Mouse (Mus musculus): ENCODE results near the gene Nxpe3.
"Not testable (repeated sequence)": the region's sequence is repeated elsewhere in the genome, so short reads cannot be mapped to it uniquely, and the experiment has no call there.

The Nxpe3 gene

GRCm38 (mm10) chr16:55837653-55838052 lies 57.4 kb downstream of the Nxpe3 start:
- not testable (repeated sequence) for DNase-seq (ENCODE audit: low read depth)

GRCm38 (mm10) chr16:55837168-55837567 lies 57.9 kb downstream of the Nxpe3 start:
- DNase-seq (ENCODE audit: low read depth) = no peak

- DNase-seq (ENCODE audit: low read depth) = no peak
Measured at GRCm38 (mm10) chr16:55835798-55836197, 59.3 kb downstream of the Nxpe3 start.

GRCm38 (mm10) chr16:55832617-55833016 lies 62.5 kb downstream of the Nxpe3 start:
- no peak for DNase-seq (ENCODE audit: low read depth)

GRCm38 (mm10) chr16:55832040-55832439 lies 63.0 kb downstream of the Nxpe3 start:
- DNase-seq (ENCODE audit: low read depth) = no peak

- DNase-seq (ENCODE audit: low read depth) = no peak
Measured at GRCm38 (mm10) chr16:55831451-55831850, 63.6 kb downstream of the Nxpe3 start.

GRCm38 (mm10) chr16:55823398-55824155 lies 71.5 kb downstream of the Nxpe3 start:
- no peak for DNase-seq (ENCODE audit: low read depth)

- DNase-seq (ENCODE audit: low read depth) = no peak
Measured at GRCm38 (mm10) chr16:55822741-55823397, 72.2 kb downstream of the Nxpe3 start.

- peak; percentile 95 for DNase-seq (ENCODE audit: low read depth)
Measured at GRCm38 (mm10) chr16:55821997-55822740, 72.9 kb downstream of the Nxpe3 start.

GRCm38 (mm10) chr16:55821571-55821981 lies 73.5 kb downstream of the Nxpe3 start:
- DNase-seq (ENCODE audit: low read depth) = peak; percentile 50

GRCm38 (mm10) chr16:55820916-55821570 lies 74.0 kb downstream of the Nxpe3 start:
- DNase-seq (ENCODE audit: low read depth) = peak; percentile 71

GRCm38 (mm10) chr16:55820161-55820915 lies 74.7 kb downstream of the Nxpe3 start:
- DNase-seq (ENCODE audit: low read depth) = peak; percentile 76

GRCm38 (mm10) chr16:55819186-55819861 lies 75.8 kb downstream of the Nxpe3 start:
- peak; percentile 70 for DNase-seq (ENCODE audit: low read depth)

GRCm38 (mm10) chr16:55817717-55818515 lies 77.2 kb downstream of the Nxpe3 start:
- DNase-seq (ENCODE audit: low read depth) = no peak

- no peak for DNase-seq (ENCODE audit: low read depth)
Measured at GRCm38 (mm10) chr16:55816202-55816941, 78.7 kb downstream of the Nxpe3 start.

- DNase-seq (ENCODE audit: low read depth) = no peak
Measured at GRCm38 (mm10) chr16:55815466-55815865, 79.6 kb downstream of the Nxpe3 start.

GRCm38 (mm10) chr16:55814686-55815085 lies 80.4 kb downstream of the Nxpe3 start:
- DNase-seq (ENCODE audit: low read depth) = no peak

GRCm38 (mm10) chr16:55813916-55814315 lies 81.2 kb downstream of the Nxpe3 start:
- DNase-seq (ENCODE audit: low read depth) = no peak

- no peak for DNase-seq (ENCODE audit: low read depth)
Measured at GRCm38 (mm10) chr16:55811792-55812191, 83.3 kb downstream of the Nxpe3 start.
